Mouse (Mus musculus): Measurements from ENCODE around the gene Tnni3k.

DNA sequence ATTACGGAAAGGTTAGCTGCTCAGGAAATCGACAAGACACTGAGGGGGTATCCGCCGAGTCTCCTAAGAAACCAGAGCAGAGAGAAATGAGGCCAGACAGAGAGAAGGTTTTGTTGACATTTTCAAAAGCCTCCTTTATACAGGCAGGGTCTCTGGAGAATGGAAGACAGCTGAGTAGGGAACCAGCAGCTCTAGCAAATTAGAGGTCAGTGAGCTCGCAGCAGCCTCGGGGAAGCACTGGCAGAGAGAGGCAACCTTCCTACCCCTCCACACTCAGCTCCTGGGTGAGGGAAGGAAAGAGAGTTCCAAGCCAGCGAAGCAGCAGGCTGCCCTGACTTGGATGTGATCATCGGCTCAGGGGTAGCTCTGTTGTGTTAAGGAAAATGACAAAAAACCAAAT lies 127.5 kb downstream of the Tnni3k start:
- TF ChIP-seq POLR2A (IDR thresholded peaks at IDR 0.05; ENCODE audit: low read depth, low read length) (no peak), CTCF (IDR thresholded peaks at IDR 0.05; ENCODE audit: borderline replicate concordance, insufficient read depth, low read length) (no peak)
